Mouse (Mus musculus) cerebellum, adult 2 months (tissue): ENCODE measurements around the gene Pla2g3.

Experiments used
- CTCF ChIP-seq: fragments of 200-500 bp; IDR thresholded peaks from 2 replicates; pipeline ENCODE4 v1.5.1; 2011; ENCODE audit warnings: low read depth, mild to moderate bottlenecking, control low read depth, low read length, moderate library complexity, borderline replicate concordance; ENCODE audit not compliant: insufficient read depth
- POLR2A ChIP-seq: fragments of 200-500 bp; IDR thresholded peaks from 2 replicates; pipeline ENCODE4 v1.6.1; 2011; ENCODE audit warnings: low read length, control low read depth, borderline replicate concordance; ENCODE audit not compliant: insufficient read depth

DNA sequence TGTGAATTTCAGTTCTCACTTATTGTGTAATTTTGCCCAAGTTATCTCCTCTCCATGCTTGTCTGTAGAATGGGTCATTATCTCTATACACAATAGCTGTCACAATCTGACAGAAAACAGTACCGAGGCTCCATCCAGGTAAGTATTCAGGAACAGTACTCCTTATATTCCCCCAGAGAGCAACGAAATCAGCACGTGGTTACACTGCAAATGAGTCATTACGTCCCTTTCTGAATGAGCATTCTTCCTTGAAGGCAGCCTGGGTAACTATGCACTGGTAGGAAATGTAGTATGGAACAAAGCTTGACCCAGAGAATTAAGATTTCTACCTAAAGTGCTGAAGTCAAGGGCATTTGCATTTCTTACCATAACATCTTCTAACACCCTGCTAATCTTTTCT, 45.4 kb upstream of the Pla2g3 start:
- TF ChIP-seq CTCF (no peak), POLR2A (no peak)
